Mouse (Mus musculus): ENCODE data around the gene Kdsr. TPM values are rescaled to one million over a fixed set of nuclear protein-coding genes. Genes with fewer than 3 reads are reported as not detected.

Kdsr gene
- polyA plus RNA-seq (2014; fragmentation: Illumina TruSeq; extraction: RNeasy Lipid Tissue Mini Kit (QIAGEN cat#74804); ENCODE audit: low read depth, low replicate concordance): 24.2 TPM

GRCm38 (mm10) chr1:106759572-106760435 lies at the start of gene Kdsr:
Kdsr (minus strand) TSS chr1:106759727.

GRCm38 (mm10) chr1:106796542-106796924 lies 37.0 kb upstream of the Kdsr start, which contains the start of gene Vps4b:
Vps4b (minus strand) TSS chr1:106796728.

GRCm38 (mm10) chr1:106713621-106714529 lies 45.7 kb downstream of the Kdsr start, which contains the start of gene Bcl2:
Bcl2 (minus strand) TSS chr1:106714274.

Other genes starting within 250 kb of the Kdsr start
- gene Bcl2, start 45.5 kb downstream of the Kdsr start, polyA plus RNA-seq (2014; fragmentation: Illumina TruSeq; extraction: RNeasy Lipid Tissue Mini Kit (QIAGEN cat#74804); ENCODE audit: low read depth, low replicate concordance): 7.1 TPM
- 48.2 TPM for gene Vps4b, start 37.0 kb upstream of the Kdsr start, polyA plus RNA-seq (2014; fragmentation: Illumina TruSeq; extraction: RNeasy Lipid Tissue Mini Kit (QIAGEN cat#74804); ENCODE audit: low read depth, low replicate concordance)
- 5.4 TPM for gene Serpinb5, start 101.4 kb upstream of the Kdsr start, polyA plus RNA-seq (2014; fragmentation: Illumina TruSeq; extraction: RNeasy Lipid Tissue Mini Kit (QIAGEN cat#74804); ENCODE audit: low read depth, low replicate concordance)
- 1.7 TPM for gene Serpinb12, start 174.7 kb upstream of the Kdsr start, polyA plus RNA-seq (2014; fragmentation: Illumina TruSeq; extraction: RNeasy Lipid Tissue Mini Kit (QIAGEN cat#74804); ENCODE audit: low read depth, low replicate concordance)
- not detected for gene Serpinb13, start 221.3 kb upstream of the Kdsr start, polyA plus RNA-seq (2014; fragmentation: Illumina TruSeq; extraction: RNeasy Lipid Tissue Mini Kit (QIAGEN cat#74804); ENCODE audit: low read depth, low replicate concordance)

All from adipose tissue, adult 10 weeks (tissue).